Comparison of ENCODE assay signal across 17 mouse cellular contexts in genomic region chr8:107696384-107697346, GRCm38 (mm10).
DNase-seq lines count a peak whose midpoint lies in the region; ATAC-seq lines count a peak whose summit lies in the region.
"Had no signal": no experiment of that assay in that cellular context is flagged by ENCODE, and none has a peak within 500 bp of the region (broad histone marks: within the 10 kb centered on the region; RNA-seq: fewer than 3 reads in every experiment).

No protein-coding gene starts in this region.

- no peak overlapping the region for H3K9ac ChIP-seq in liver, embryonic 15.5 days
- no peak overlapping the region for H3K9ac ChIP-seq in liver, embryonic 11.5 days (ENCODE audit: low read depth, low read length)
- H3K9ac ChIP-seq in neural tube, embryonic 15.5 days (replicated peaks): no peak overlapping the region
- H3K9ac ChIP-seq in limb, embryonic 15.5 days: no peak overlapping the region
- H3K9ac ChIP-seq: forebrain, embryonic 13.5 days; heart, embryonic 15.5 days had no signal

- H3K27me3 ChIP-seq in liver, embryonic 15.5 days: no peaks in the 10 kb centered on the region
- H3K27me3 ChIP-seq in liver, embryonic 11.5 days (replicated peaks; ENCODE audit: control insufficient read depth, insufficient read depth, low read length): no peaks in the 10 kb centered on the region
- no peaks in the 10 kb centered on the region for H3K27me3 ChIP-seq in neural tube, embryonic 15.5 days (replicated peaks)
- no peaks in the 10 kb centered on the region for H3K27me3 ChIP-seq in limb, embryonic 15.5 days
- H3K27me3 ChIP-seq: forebrain, embryonic 13.5 days; heart, embryonic 15.5 days had no signal

- no peak overlapping the region for H3K4me2 ChIP-seq in liver, embryonic 15.5 days
- H3K4me2 ChIP-seq in liver, embryonic 11.5 days: no peak overlapping the region
- peak overlapping the region; percentile 5 for H3K4me2 ChIP-seq in neural tube, embryonic 15.5 days
- no peak overlapping the region for H3K4me2 ChIP-seq in limb, embryonic 15.5 days
- H3K4me2 ChIP-seq: forebrain, embryonic 13.5 days; heart, embryonic 15.5 days had no signal

- ATAC-seq in liver, embryonic 15.5 days (ENCODE audit: insufficient read depth): no peak
- ATAC-seq in liver, embryonic 11.5 days (replicated peaks; ENCODE audit: low FRiP score): no peak
- no peak for ATAC-seq in neural tube, embryonic 15.5 days (ENCODE audit: low FRiP score)
- no peak for ATAC-seq in limb, embryonic 15.5 days (ENCODE audit: insufficient number of reproducible peaks, low FRiP score, low TSS enrichment, low read depth)
- ATAC-seq: forebrain, embryonic 13.5 days had no signal

- DNase-seq in liver, embryonic 11.5 days (ENCODE audit: low spot score): no peak
- DNase-seq in neural tube, embryonic 10.5 days (ENCODE audit: extremely low spot score, low spot score): no peak
- DNase-seq in yolk sac, embryonic 10.5 days (ENCODE audit: low spot score): no peak
- DNase-seq in frontal cortex, postnatal 10 days (ENCODE audit: low spot score in 2 of 2): no peak
- DNase-seq: adrenal gland, adult 2 months; cerebellum, adult 18-20 months; kidney, adult 18-20 months; layer of hippocampus, postnatal 36 days; left cerebral cortex, postnatal 4 days; thymus, adult 18-20 months had no signal

- H3K4me3 ChIP-seq in liver, embryonic 15.5 days (replicated peaks): no peak overlapping the region
- H3K4me3 ChIP-seq in liver, embryonic 11.5 days (ENCODE audit: low read depth, low read length): no peak overlapping the region
- H3K4me3 ChIP-seq in neural tube, embryonic 15.5 days (replicated peaks): no peak overlapping the region
- H3K4me3 ChIP-seq in limb, embryonic 15.5 days: no peak overlapping the region
- H3K4me3 ChIP-seq: forebrain, embryonic 13.5 days; heart, embryonic 15.5 days; hindbrain, embryonic 10.5 days; myocyte had no signal

- WGBS in liver, embryonic 15.5 days (ENCODE audit: insufficient replicate concordance): 57% methylated on average over 20 of the region's 20 CpGs
- 76% methylated on average over 20 of the region's 20 CpGs for WGBS in liver, embryonic 11.5 days
- WGBS in neural tube, embryonic 15.5 days: 62% methylated on average over 20 of the region's 20 CpGs
- WGBS in limb, embryonic 15.5 days: 61% methylated on average over 20 of the region's 20 CpGs

- H3K36me3 ChIP-seq in liver, embryonic 15.5 days (replicated peaks): no peaks in the 10 kb centered on the region
- no peaks in the 10 kb centered on the region for H3K36me3 ChIP-seq in liver, embryonic 11.5 days (ENCODE audit: control insufficient read depth, insufficient read depth, low read length)
- H3K36me3 ChIP-seq in neural tube, embryonic 15.5 days: no peaks in the 10 kb centered on the region
- H3K36me3 ChIP-seq in limb, embryonic 15.5 days: no peaks in the 10 kb centered on the region
- H3K36me3 ChIP-seq: heart, embryonic 15.5 days; hindbrain, embryonic 10.5 days had no signal

- H3K27ac ChIP-seq in liver, embryonic 15.5 days (replicated peaks): 0 out of 2 replicates have a peak overlapping the region, but pooled peaks have one; percentile 0
- H3K27ac ChIP-seq in liver, embryonic 11.5 days (ENCODE audit: low read depth, low read length): no peak overlapping the region; the same call in 1 of the 2 replicates
- no peak overlapping the region for H3K27ac ChIP-seq in neural tube, embryonic 15.5 days (replicated peaks)
- H3K27ac ChIP-seq in limb, embryonic 15.5 days: 0 out of 2 replicates have a peak overlapping the region, but pooled peaks have one; percentile 43
- H3K27ac ChIP-seq: forebrain, embryonic 13.5 days; heart, embryonic 15.5 days; hindbrain, embryonic 10.5 days had no signal

- H3K9me3 ChIP-seq in liver, embryonic 15.5 days (replicated peaks): no peaks in the 10 kb centered on the region
- H3K9me3 ChIP-seq in liver, embryonic 11.5 days (ENCODE audit: control insufficient read depth, low read length): no peaks in the 10 kb centered on the region
- H3K9me3 ChIP-seq in neural tube, embryonic 15.5 days (replicated peaks): no peaks in the 10 kb centered on the region
- no peaks in the 10 kb centered on the region for H3K9me3 ChIP-seq in limb, embryonic 15.5 days
- H3K9me3 ChIP-seq: forebrain, embryonic 13.5 days; heart, embryonic 15.5 days; hindbrain, embryonic 10.5 days had no signal

- no peaks in the 10 kb centered on the region for H3K4me1 ChIP-seq in liver, embryonic 15.5 days (replicated peaks)
- no peaks in the 10 kb centered on the region for H3K4me1 ChIP-seq in liver, embryonic 11.5 days (replicated peaks; ENCODE audit: control insufficient read depth, insufficient read depth, low read length)
- H3K4me1 ChIP-seq in neural tube, embryonic 15.5 days: peaks cover 27% of the 10 kb centered on the region
- H3K4me1 ChIP-seq in limb, embryonic 15.5 days: peaks cover 17% of the 10 kb centered on the region
- H3K4me1 ChIP-seq: heart, embryonic 15.5 days had no signal

Comparison
In these comparisons a context has a peak if more than half of its experiments do, and no peak if none do; other contexts are left out.
1. H3K27ac ChIP-seq: peak in liver, embryonic 15.5 days (single experiment) and limb, embryonic 15.5 days (single experiment); none in liver, embryonic 11.5 days (single experiment) and neural tube, embryonic 15.5 days (single experiment).